Mouse (Mus musculus) lung, adult 2 months (tissue): Measurements from ENCODE around the gene Slc6a4.

Experiments used
- CTCF ChIP-seq: fragments of 200-500 bp; IDR thresholded peaks from 2 replicates; pipeline ENCODE4 v1.5.1; 2011; ENCODE audit warnings: mild to moderate bottlenecking, low read length, control low read depth; ENCODE audit not compliant: insufficient read depth
- POLR2A ChIP-seq: fragments of 200-500 bp; IDR thresholded peaks from 2 replicates; pipeline ENCODE4 v1.6.1; 2011; ENCODE audit warnings: low read depth, mild to moderate bottlenecking, control low read depth, low read length, borderline replicate concordance; ENCODE audit errors: extremely low read depth

GRCm38 (mm10) chr11:77068825-77069224 lies 70.4 kb downstream of the Slc6a4 start:
- TF ChIP-seq POLR2A = no peak
- TF ChIP-seq CTCF = no peak
